Mouse (Mus musculus): ENCODE measurements around the gene Nfasc.

DNA sequence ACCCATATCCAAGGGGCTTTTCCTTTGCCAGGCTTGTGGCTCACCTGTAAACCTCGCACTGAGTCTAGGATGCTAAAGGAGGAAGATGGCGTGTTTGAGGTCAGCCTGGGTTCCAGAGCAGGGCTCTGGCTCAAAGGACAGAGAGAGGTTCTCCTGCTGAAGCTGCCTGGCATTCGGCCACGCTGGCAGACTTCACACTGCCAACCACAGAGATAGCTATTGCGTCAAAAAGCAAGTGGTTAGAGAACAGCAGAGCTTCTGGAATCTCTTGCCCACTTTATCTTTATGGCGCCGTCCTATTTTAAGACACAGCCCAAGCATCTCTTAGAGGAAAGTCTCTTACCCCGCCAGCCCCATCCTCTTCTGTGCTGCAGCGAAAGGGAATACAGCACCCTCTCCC lies 4.7 kb upstream of the Nfasc start:
- no peak for TF ChIP-seq CTCF (IDR thresholded peaks at IDR 0.05; ENCODE audit: control insufficient read depth, insufficient read depth, insufficient replicate concordance, low read depth, low read length)
- no peak for TF ChIP-seq POLR2A (IDR thresholded peaks at IDR 0.05; ENCODE audit: control insufficient read depth, low read depth, low read length)
